Mouse (Mus musculus) CH12.LX (cell line): ENCODE data around the gene Rftn2.

Experiments used
- CTCF ChIP-seq, 2 experiments: IDR thresholded peaks in 1 of 2; conservative IDR thresholded peaks in 1 of 2; 2 replicates each; pipeline ENCODE4 v1.5.1; 2011 to 2012; ENCODE audit warnings: low read depth in 2 of 2, low read length in 2 of 2, improper control_type of control experiment in 1 of 2, inconsistent platforms in 1 of 2, mild to moderate bottlenecking in 1 of 2, moderate library complexity in 1 of 2
- MXI1 ChIP-seq: IDR thresholded peaks from 2 replicates; pipeline ENCODE4 v1.6.1; 2011; ENCODE audit warnings: mild to moderate bottlenecking, low read depth, low read length, improper control_type of control experiment
- NELFE ChIP-seq: IDR thresholded peaks from 2 replicates; pipeline ENCODE4 v1.6.1; 2011; ENCODE audit warnings: low read depth, low read length, improper control_type of control experiment

DNA sequence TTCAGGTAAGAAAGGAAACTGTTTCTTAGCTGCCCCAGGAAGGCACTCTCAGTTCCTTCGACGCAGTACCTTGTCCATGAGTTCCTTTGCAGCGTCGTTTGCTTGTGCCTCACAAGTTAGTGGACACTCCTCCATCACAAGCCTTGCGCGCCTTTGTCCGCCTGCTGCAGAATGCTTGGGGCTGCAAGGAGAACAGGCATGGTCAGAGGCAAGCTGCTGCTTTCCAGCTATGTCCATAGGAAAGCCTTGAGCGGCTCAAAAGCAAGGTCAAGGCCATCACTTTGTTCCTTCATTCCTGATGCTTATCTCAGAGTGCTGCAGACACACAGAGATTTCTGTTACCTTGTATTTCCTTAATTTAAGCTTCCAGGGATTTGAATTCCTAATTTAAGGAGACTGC lies 15.5 kb downstream of the Rftn2 start:
- no peak for TF ChIP-seq MXI1
- no peak for TF ChIP-seq CTCF (conservative IDR thresholded peaks at IDR 0.05 in 1 of 2, IDR thresholded peaks at IDR 0.05 in 1 of 2; ENCODE audit: low read depth in 2 of 2, low read length in 2 of 2)
- TF ChIP-seq NELFE, result no peak
